In the genomic region with DNA sequence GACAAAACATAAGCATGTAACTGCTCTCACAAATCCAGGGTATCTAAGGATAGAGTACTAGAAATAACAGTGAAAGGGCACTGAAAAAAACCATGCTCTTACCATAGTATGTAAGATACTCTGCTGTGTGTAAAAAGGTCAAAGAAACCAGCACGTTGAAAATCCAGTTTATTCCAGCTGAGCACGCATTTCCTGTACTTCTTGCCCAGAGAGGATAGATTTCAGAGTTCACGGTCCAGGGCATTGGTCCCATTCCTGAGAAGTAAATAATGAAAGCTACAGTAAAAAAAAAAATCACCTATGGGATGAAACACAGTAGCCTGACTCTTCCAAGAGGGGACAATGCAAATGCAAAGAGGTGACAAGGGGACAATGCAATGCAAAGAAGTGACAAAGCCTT, we compare ENCODE assay signal across 29 mouse cellular contexts.
DNase-seq lines count a peak whose midpoint lies in the region; ATAC-seq lines count a peak whose summit lies in the region.
"Had no signal": no experiment of that assay in that cellular context is flagged by ENCODE, and none has a peak within 500 bp of the region (broad histone marks: within the 10 kb centered on the region; RNA-seq: fewer than 3 reads in every experiment).

No protein-coding gene starts in this region.

- DNase-seq in heart, adult 11 months, result peak; percentile 55
- DNase-seq in heart, postnatal 14 days, result no peak
- peak; percentile 56 to 77 for DNase-seq in kidney, adult 8-10 months
- peak; percentile 76 for DNase-seq in adipocyte (ENCODE audit: low spot score)
- peak; percentile 64 to 72 for DNase-seq in kidney, postnatal 25 days
- DNase-seq: adrenal gland, adult 8-10 months; cerebellum, adult 9-10 months; cerebellum, postnatal 36 days; gastrocnemius, postnatal 14 days; heart, postnatal 36 days; layer of hippocampus, postnatal 36 days; left cerebral cortex, postnatal 4 days; lung, adult 18-20 months; lung, postnatal 4 days; right cerebral cortex, postnatal 14 days; thymus, postnatal 4 days had no signal

- no peak for ATAC-seq in kidney, embryonic 15.5 days (replicated peaks; ENCODE audit: low FRiP score)
- no peak for ATAC-seq in midbrain, embryonic 13.5 days
- ATAC-seq: activated CD4-positive, CD25-positive, alpha-beta regulatory T cell, adult 4 months; forebrain, embryonic 14.5 days; lung, postnatal 0 days had no signal

- no peak overlapping the region for H3K27ac ChIP-seq in kidney, embryonic 15.5 days
- no peak overlapping the region for H3K27ac ChIP-seq in midbrain, embryonic 13.5 days
- H3K27ac ChIP-seq: embryonic facial prominence, embryonic 12.5 days; heart, embryonic 10.5 days; heart, embryonic 15.5 days; hindbrain, embryonic 12.5 days; midbrain, embryonic 12.5 days; neural tube, embryonic 13.5 days had no signal

- no peaks in the 10 kb centered on the region for H3K27me3 ChIP-seq in kidney, embryonic 15.5 days
- no peaks in the 10 kb centered on the region for H3K27me3 ChIP-seq in midbrain, embryonic 13.5 days
- H3K27me3 ChIP-seq: CH12.LX; embryonic facial prominence, embryonic 12.5 days; heart, embryonic 15.5 days; hindbrain, embryonic 12.5 days; megakaryocyte, embryonic 14.5 days; midbrain, embryonic 12.5 days; neural tube, embryonic 13.5 days had no signal

- H3K9ac ChIP-seq in kidney, embryonic 15.5 days, result no peak overlapping the region
- no peak overlapping the region for H3K9ac ChIP-seq in midbrain, embryonic 13.5 days (replicated peaks)
- H3K9ac ChIP-seq: embryonic facial prominence, embryonic 12.5 days; heart, embryonic 15.5 days; hindbrain, embryonic 12.5 days; midbrain, embryonic 12.5 days; neural tube, embryonic 13.5 days had no signal

- no peaks in the 10 kb centered on the region for H3K36me3 ChIP-seq in kidney, embryonic 15.5 days
- no peaks in the 10 kb centered on the region for H3K36me3 ChIP-seq in midbrain, embryonic 13.5 days
- H3K36me3 ChIP-seq: embryonic facial prominence, embryonic 12.5 days; heart, embryonic 10.5 days; heart, embryonic 15.5 days; hindbrain, embryonic 12.5 days; midbrain, embryonic 12.5 days had no signal

- H3K9me3 ChIP-seq in kidney, embryonic 15.5 days (replicated peaks), result no peaks in the 10 kb centered on the region
- H3K9me3 ChIP-seq in midbrain, embryonic 13.5 days, result no peaks in the 10 kb centered on the region
- H3K9me3 ChIP-seq: embryonic facial prominence, embryonic 12.5 days; heart, embryonic 10.5 days; heart, embryonic 15.5 days; hindbrain, embryonic 12.5 days; midbrain, embryonic 12.5 days; neural tube, embryonic 13.5 days had no signal

- intact Hi-C loops in heart, postnatal 14 days (cut with DNase I), result no loop called here

- H3K4me2 ChIP-seq in kidney, embryonic 15.5 days, result no peak overlapping the region
- no peak overlapping the region for H3K4me2 ChIP-seq in midbrain, embryonic 13.5 days (replicated peaks)
- H3K4me2 ChIP-seq: embryonic facial prominence, embryonic 12.5 days; heart, embryonic 15.5 days; hindbrain, embryonic 12.5 days; midbrain, embryonic 12.5 days; neural tube, embryonic 13.5 days had no signal

- WGBS in kidney, embryonic 15.5 days, result 36% methylated on average over 3 of the region's 3 CpGs
- 77% methylated on average over 3 of the region's 3 CpGs for WGBS in midbrain, embryonic 13.5 days

- H3K4me1 ChIP-seq in kidney, embryonic 15.5 days, result no peaks in the 10 kb centered on the region
- H3K4me1 ChIP-seq in midbrain, embryonic 13.5 days (replicated peaks), result no peaks in the 10 kb centered on the region
- H3K4me1 ChIP-seq: embryonic facial prominence, embryonic 12.5 days; heart, embryonic 10.5 days; heart, embryonic 15.5 days; hindbrain, embryonic 12.5 days; megakaryocyte, embryonic 14.5 days; midbrain, embryonic 12.5 days; neural tube, embryonic 13.5 days had no signal

- H3K4me3 ChIP-seq in kidney, embryonic 15.5 days (replicated peaks), result no peak overlapping the region
- H3K4me3 ChIP-seq in midbrain, embryonic 13.5 days (replicated peaks), result no peak overlapping the region
- H3K4me3 ChIP-seq: embryonic facial prominence, embryonic 12.5 days; heart, embryonic 10.5 days; heart, embryonic 15.5 days; hindbrain, embryonic 12.5 days; megakaryocyte, embryonic 14.5 days; midbrain, embryonic 12.5 days; neural tube, embryonic 13.5 days had no signal

Comparison
In these comparisons a context has a peak if more than half of its experiments do, and no peak if none do; other contexts are left out.
1. DNase-seq: peak in heart, adult 11 months (single experiment), kidney, adult 8-10 months (2 of 2), adipocyte (single experiment) and kidney, postnatal 25 days (2 of 2); none in heart, postnatal 14 days (0 of 2).